Mouse (Mus musculus): ENCODE results near the gene Cyb561d2. TPM values are rescaled to one million over a fixed set of nuclear protein-coding genes. Genes with fewer than 3 reads are reported as not detected.

Gene Cyb561d2
- polyA plus RNA-seq, 1 experiment: 62.6 TPM

DNA sequence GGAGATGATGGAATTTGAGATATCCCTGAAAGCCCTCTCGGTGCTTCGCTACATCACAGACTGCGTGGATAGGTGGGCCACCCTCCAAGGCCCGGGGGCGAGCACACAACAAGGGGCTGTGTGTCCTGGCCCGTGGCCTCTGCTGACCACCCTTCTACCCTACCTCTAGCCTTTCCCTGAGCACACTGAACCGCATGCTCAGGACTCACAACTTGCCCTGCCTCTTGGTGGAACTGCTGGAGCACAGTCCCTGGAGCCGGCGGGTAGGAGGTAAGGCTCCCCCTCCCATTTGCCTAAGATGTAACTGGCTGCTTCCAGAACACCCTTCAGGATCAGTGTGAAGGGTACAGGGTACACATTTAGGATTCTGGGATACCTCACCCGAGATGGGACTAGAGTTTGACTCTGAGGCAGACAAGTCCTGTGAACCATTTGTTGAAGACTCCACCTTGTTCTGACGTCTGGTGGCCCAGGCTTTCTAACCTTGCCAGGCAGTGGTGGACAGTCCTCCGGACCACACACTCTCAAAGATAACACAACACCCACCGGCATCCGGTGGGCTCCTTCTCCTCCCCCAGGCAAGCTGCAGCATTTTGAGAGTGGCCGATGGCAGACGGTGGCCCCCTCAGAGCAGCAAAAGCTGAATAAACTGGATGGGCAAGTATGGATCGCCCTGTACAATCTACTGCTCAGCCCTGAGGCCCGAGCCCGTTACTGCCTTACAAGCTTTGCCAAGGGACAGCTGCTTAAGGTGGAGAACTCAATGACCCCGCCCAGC is 7.5 kb upstream of the Cyb561d2 start:
- TF ChIP-seq POLR2A (IDR thresholded peaks at IDR 0.05; ENCODE audit: low read depth, low read length) (no peak), CTCF (conservative IDR thresholded peaks at IDR 0.05; ENCODE audit: insufficient read depth, insufficient read length, low read depth, low read length) (no peak)
- no peaks in the 10 kb centered on the region for H3K27me3 ChIP-seq (replicated peaks; ENCODE audit: control insufficient read depth, insufficient read depth, low read length)
- no peak overlapping the region for H3K4me3 ChIP-seq (ENCODE audit: insufficient read depth, low read depth, low read length)
- 87% methylated on average over 20 of the region's 20 CpGs for WGBS
- no peaks in the 10 kb centered on the region for H3K36me3 ChIP-seq (ENCODE audit: control insufficient read depth, insufficient read depth, low read length)
- DNase-seq: no peak
- no peak overlapping the region for H3K27ac ChIP-seq (ENCODE audit: insufficient read depth, low read depth, low read length)
- peaks cover 32% of the 10 kb centered on the region; the same call in 1 of the 2 replicates for H3K4me1 ChIP-seq (ENCODE audit: control insufficient read depth, insufficient read depth, low read length)

DNA sequence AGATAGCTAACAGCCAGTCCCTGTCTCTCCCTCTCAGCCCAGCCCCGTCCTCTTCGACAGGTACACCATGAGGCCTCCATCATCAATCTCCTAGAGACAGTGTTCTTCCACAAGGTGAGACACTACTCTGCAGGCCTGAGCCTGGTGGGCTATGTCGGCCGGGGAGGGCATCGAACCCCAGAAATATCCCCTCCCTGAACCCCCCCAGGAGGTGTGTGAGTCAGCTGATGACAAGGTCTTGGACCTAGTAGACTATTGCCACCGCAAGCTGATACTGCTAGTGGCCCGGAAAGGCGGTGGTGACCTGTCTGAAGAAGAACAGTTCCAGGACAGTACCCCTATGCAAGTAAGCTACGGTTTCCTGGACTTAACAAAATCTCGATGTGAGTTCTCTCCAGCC is 6.8 kb upstream of the Cyb561d2 start:
- Histone ChIP-seq H3K4me1 (ENCODE audit: control insufficient read depth, insufficient read depth, low read length) (peaks cover 31% of the 10 kb centered on the region; the same call in 1 of the 2 replicates), H3K4me3 (ENCODE audit: insufficient read depth, low read depth, low read length) (no peak overlapping the region), H3K36me3 (ENCODE audit: control insufficient read depth, insufficient read depth, low read length) (no peaks in the 10 kb centered on the region), H3K27me3 (replicated peaks; ENCODE audit: control insufficient read depth, insufficient read depth, low read length) (no peaks in the 10 kb centered on the region), H3K27ac (ENCODE audit: insufficient read depth, low read depth, low read length) (no peak overlapping the region)
- WGBS: 91% methylated on average over 10 of the region's 10 CpGs
- DNase-seq: no peak
- TF ChIP-seq POLR2A (IDR thresholded peaks at IDR 0.05; ENCODE audit: low read depth, low read length) (no peak), CTCF (conservative IDR thresholded peaks at IDR 0.05; ENCODE audit: insufficient read depth, insufficient read length, low read depth, low read length) (no peak)

- DNase-seq: no peak
- Histone ChIP-seq H3K4me1 (ENCODE audit: control insufficient read depth, insufficient read depth, low read length) (peaks cover 26% of the 10 kb centered on the region; the same call in 1 of the 2 replicates), H3K36me3 (ENCODE audit: control insufficient read depth, insufficient read depth, low read length) (no peaks in the 10 kb centered on the region), H3K27me3 (replicated peaks; ENCODE audit: control insufficient read depth, insufficient read depth, low read length) (no peaks in the 10 kb centered on the region), H3K27ac (ENCODE audit: insufficient read depth, low read depth, low read length) (no peak overlapping the region), H3K4me3 (ENCODE audit: insufficient read depth, low read depth, low read length) (no peak overlapping the region)
- TF ChIP-seq POLR2A (IDR thresholded peaks at IDR 0.05; ENCODE audit: low read depth, low read length) (no peak), CTCF (conservative IDR thresholded peaks at IDR 0.05; ENCODE audit: insufficient read depth, insufficient read length, low read depth, low read length) (no peak)
- WGBS: 83% methylated on average over 5 of the region's 5 CpGs
Observed at GRCm38 (mm10) chr9:107547957-107548356, 6.0 kb upstream of the Cyb561d2 start.

DNA sequence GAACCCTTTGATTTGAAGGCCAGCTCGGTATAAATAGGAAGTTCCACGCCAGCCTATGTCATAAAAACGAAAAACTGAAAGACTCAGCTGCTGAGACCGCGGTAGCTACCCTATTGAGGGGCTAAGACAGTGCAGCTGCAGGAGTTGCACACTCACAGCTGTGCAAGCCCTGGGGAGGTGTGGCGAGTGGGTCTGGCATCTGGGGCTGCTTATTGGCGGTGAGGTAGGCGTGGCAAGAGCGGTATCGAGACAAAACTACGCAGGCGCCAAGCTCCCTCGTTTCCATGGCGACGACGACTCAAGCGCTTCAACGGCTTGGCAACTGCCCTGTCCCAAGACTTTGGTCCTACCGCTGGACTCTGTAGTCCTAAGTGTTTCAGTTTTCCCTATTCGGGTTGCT is 5.0 kb upstream of the Cyb561d2 start, which contains the start of gene Zmynd10:
TSS of gene Zmynd10 (plus strand) at position 273 of the 400 bp plus-strand sequence.
- H3K4me3 ChIP-seq (ENCODE audit: insufficient read depth, low read depth, low read length): peak within 1 kb of the TSS; percentile 29; the same call in 1 of the 2 replicates
- H3K27ac ChIP-seq (ENCODE audit: insufficient read depth, low read depth, low read length): peak within 1 kb of the TSS; percentile 68
- H3K36me3 ChIP-seq (ENCODE audit: control insufficient read depth, insufficient read depth, low read length): no peaks in the 10 kb centered on the region
- TF ChIP-seq CTCF (conservative IDR thresholded peaks at IDR 0.05; ENCODE audit: insufficient read depth, insufficient read length, low read depth, low read length) (no peak), POLR2A (IDR thresholded peaks at IDR 0.05; ENCODE audit: low read depth, low read length) (peak; percentile 32)
- WGBS: 2% methylated on average over 20 of the region's 20 CpGs
- no peaks in the 10 kb centered on the region for H3K27me3 ChIP-seq (replicated peaks; ENCODE audit: control insufficient read depth, insufficient read depth, low read length)
- H3K4me1 ChIP-seq (ENCODE audit: control insufficient read depth, insufficient read depth, low read length): peaks cover 25% of the 10 kb centered on the region; the same call in 1 of the 2 replicates
- DNase-seq: peak; percentile 98

- TF ChIP-seq CTCF (conservative IDR thresholded peaks at IDR 0.05; ENCODE audit: insufficient read depth, insufficient read length, low read depth, low read length): peak; percentile 88
- TF ChIP-seq POLR2A (IDR thresholded peaks at IDR 0.05; ENCODE audit: low read depth, low read length): no peak
- Histone ChIP-seq H3K4me1 (ENCODE audit: control insufficient read depth, insufficient read depth, low read length) (peaks cover 19% of the 10 kb centered on the region; the same call in 1 of the 2 replicates), H3K4me3 (ENCODE audit: insufficient read depth, low read depth, low read length) (no peak overlapping the region), H3K36me3 (ENCODE audit: control insufficient read depth, insufficient read depth, low read length) (no peaks in the 10 kb centered on the region), H3K27me3 (replicated peaks; ENCODE audit: control insufficient read depth, insufficient read depth, low read length) (no peaks in the 10 kb centered on the region), H3K27ac (ENCODE audit: insufficient read depth, low read depth, low read length) (no peak overlapping the region)
- DNase-seq: peak; percentile 83
- WGBS: 7% methylated on average over 3 of the region's 3 CpGs
Observed at GRCm38 (mm10) chr9:107545602-107546001, 3.6 kb upstream of the Cyb561d2 start.

DNA sequence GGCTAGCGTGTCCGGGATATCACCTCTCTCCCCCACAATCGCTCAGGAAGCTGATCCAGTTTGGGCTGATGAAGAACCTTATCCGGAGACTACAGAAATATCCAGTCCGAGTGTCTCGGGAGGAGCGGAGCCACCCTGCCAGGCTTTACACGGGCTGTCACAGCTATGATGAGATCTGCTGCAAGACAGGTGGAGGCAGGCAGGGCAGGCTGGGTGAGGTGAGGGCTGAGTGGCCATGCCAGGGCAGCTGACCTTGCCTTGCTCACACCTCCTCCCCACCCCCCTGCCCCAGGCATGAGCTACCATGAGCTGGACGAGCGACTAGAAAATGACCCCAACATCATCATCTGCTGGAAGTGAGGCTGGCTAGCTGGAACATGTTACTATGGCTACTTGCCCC is 3.2 kb upstream of the Cyb561d2 start:
- 79% methylated on average over 10 of the region's 10 CpGs for WGBS
- Histone ChIP-seq H3K27me3 (replicated peaks; ENCODE audit: control insufficient read depth, insufficient read depth, low read length) (no peaks in the 10 kb centered on the region), H3K36me3 (ENCODE audit: control insufficient read depth, insufficient read depth, low read length) (no peaks in the 10 kb centered on the region), H3K4me1 (ENCODE audit: control insufficient read depth, insufficient read depth, low read length) (peaks cover 18% of the 10 kb centered on the region; the same call in 1 of the 2 replicates), H3K4me3 (ENCODE audit: insufficient read depth, low read depth, low read length) (no peak overlapping the region), H3K27ac (ENCODE audit: insufficient read depth, low read depth, low read length) (no peak overlapping the region)
- no peak for TF ChIP-seq CTCF (conservative IDR thresholded peaks at IDR 0.05; ENCODE audit: insufficient read depth, insufficient read length, low read depth, low read length)
- TF ChIP-seq POLR2A (IDR thresholded peaks at IDR 0.05; ENCODE audit: low read depth, low read length): no peak
- DNase-seq: no peak

GRCm38 (mm10) chr9:107544729-107545128 is 2.7 kb upstream of the Cyb561d2 start:
- H3K4me3 ChIP-seq (ENCODE audit: insufficient read depth, low read depth, low read length): no peak overlapping the region
- no peak overlapping the region for H3K27ac ChIP-seq (ENCODE audit: insufficient read depth, low read depth, low read length)
- TF ChIP-seq CTCF (conservative IDR thresholded peaks at IDR 0.05; ENCODE audit: insufficient read depth, insufficient read length, low read depth, low read length): no peak
- TF ChIP-seq POLR2A (IDR thresholded peaks at IDR 0.05; ENCODE audit: low read depth, low read length): no peak
- H3K4me1 ChIP-seq (ENCODE audit: control insufficient read depth, insufficient read depth, low read length): peaks cover 16% of the 10 kb centered on the region; the same call in 1 of the 2 replicates
- 87% methylated on average over 12 of the region's 12 CpGs for WGBS
- no peaks in the 10 kb centered on the region for H3K27me3 ChIP-seq (replicated peaks; ENCODE audit: control insufficient read depth, insufficient read depth, low read length)
- DNase-seq: no peak
- H3K36me3 ChIP-seq (ENCODE audit: control insufficient read depth, insufficient read depth, low read length): no peaks in the 10 kb centered on the region
